Mouse (Mus musculus): Measurements from ENCODE around the gene Mtx3. TPM values are rescaled to one million over a fixed set of nuclear protein-coding genes. Genes with fewer than 3 reads are reported as not detected.
"Not testable (repeated sequence)": the region's sequence is repeated elsewhere in the genome, so short reads cannot be mapped to it uniquely, and the experiment has no call there.

Gene Mtx3
- total RNA-seq (2015; ENCODE audit: low replicate concordance): 1.1 TPM in 1 of 2 replicates, not detected in the other
- total RNA-seq (2017; ENCODE audit: low replicate concordance): 0.90 and 1.5 TPM in 2 replicates

DNA sequence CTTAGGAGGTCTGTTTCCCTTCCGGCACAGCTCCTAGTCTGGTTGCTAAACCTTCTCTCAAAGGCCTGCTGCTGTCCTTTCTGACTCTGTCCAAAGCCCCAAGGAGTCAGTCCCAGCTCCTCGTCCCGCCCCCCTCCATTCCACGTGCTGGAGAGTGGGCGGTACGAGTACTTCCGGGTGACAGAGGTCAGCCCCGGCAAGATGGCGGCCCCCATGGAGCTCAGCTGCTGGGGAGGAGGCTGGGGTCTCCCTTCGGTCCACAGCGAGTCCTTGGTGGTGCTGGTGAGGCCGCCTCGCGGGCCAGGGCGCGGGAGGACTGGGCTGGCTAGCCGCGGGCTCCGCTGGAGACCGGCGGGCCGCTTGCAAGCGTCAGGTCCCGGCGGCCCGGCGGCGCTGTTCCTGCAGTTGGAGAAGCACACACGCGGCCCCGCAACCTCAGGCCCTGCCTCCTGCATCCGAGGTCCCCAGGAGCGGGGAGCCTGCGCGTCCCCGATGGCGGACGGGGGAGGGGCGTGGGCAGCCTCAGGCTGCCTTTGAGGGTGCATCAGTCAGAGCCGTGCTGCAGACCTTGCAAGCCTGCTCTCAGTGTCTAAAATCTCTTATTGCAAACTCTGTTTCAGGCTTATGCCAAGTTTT lies at the start of gene Mtx3:
Gene Mtx3 (plus strand): TSS at position 175 of the 636 bp plus-strand sequence.
- ATAC-seq (replicated peaks; ENCODE audit: low FRiP score, poor library complexity, severe bottlenecking): peak; percentile 69

DNA sequence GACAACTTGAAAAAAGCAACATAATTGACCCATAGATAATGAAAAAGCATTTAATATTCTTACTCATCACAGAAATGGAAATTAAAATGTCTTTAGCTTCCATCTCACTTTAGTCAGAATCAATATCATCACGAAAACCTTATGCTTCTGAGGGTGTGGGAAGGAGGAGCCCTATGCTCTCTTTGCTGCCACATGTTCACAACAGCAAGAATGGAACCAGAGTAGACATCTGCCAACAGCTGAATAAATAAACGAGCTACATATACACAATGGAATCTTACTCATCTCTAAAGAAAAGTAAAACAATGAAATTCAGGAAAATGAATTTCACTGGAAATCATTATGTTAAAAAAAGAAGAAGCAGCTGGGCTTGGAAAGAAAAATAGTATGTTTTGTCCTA lies 45.7 kb upstream of the Mtx3 start:
- no peak for ATAC-seq (replicated peaks; ENCODE audit: low FRiP score, poor library complexity, severe bottlenecking)

DNA sequence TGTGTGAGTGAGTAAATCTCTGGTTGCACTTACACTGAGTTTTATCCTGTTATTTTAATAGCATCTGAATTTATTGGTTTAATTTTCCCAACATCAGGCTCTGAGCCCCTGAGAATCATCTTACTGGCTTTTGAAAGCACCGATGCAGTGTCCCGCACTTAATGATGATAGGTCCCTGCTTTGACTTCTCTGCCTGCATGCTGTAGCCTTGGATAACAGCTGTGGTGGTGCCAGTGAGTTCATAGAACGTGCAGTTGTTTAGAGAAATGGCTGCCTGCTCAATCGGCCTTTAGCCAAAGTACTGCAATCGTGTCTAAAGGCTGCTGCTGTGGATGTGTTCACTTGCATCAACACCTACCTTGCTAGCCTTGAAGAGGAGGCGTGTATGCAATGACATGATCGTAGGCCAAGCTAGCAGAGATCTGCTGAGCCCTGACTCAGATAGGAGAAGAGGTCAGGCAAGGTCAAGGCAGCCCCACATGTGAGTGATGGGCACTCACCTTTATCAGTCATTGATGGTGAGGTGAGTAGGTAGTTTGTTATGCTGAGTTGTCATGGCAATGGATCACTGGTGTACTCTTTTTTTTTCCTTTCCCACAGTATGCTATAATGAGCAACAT lies 45.1 kb upstream of the Mtx3 start:
- no peak for ATAC-seq (replicated peaks; ENCODE audit: low FRiP score, poor library complexity, severe bottlenecking)

DNA sequence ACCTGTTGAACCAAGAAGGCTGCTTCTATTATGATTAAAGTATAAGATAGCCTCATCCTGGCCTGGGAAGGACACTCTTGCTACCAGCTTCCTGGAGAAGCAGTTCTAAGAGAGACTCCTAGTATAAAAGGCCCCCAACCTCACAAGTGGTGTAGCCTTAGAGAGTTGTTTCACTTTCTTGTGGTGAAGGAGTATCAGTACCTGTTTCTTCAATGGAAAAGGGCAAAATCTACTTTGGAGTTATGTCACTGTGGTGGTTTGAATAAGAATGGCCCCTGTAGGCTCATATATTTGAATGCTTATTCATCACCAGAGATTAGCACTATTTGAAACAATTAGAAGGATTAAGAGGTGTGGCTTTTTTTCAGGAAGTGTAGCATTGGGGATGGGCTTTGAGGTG lies 37.8 kb upstream of the Mtx3 start:
- no peak for ATAC-seq (replicated peaks; ENCODE audit: low FRiP score, poor library complexity, severe bottlenecking)

DNA sequence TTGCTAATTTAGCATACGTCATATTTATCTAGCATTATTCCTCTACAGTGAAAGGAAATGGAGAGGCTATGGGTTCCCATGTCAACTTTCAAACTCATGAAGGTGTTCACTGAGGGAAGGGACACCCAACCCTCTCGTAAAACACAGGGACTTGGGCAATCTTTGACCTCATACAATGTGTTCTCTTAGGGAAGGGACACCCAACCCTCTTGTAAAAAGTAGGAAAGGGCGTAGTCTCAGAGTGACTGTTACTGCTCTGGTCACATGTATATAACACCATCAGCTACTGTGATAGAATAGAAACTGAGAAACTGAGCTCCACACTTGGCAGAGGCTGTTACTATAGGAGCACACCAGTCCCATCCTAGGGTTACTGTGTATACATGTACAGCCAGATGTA lies 36.7 kb upstream of the Mtx3 start:
- ATAC-seq (replicated peaks; ENCODE audit: low FRiP score, poor library complexity, severe bottlenecking): no peak

DNA sequence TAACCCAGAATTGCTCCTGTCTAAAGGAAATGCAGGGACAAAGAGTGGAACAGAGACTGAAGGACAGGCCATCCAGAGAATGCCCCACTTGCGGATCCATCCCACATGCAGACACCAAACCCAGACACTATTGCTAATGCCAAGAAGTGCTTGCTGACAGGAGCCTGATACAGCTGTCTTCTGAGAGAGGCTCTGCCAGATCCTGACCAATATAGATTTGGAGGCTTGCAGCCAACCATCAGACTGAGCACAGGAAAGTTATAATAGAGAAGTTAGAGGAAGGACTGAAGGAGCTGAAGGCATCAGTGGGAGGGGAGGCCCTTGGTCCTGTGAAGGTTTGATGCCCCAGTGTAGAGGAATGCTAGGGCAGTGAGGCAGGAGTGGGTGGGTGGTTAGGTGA lies 34.0 kb upstream of the Mtx3 start:
- ATAC-seq (replicated peaks; ENCODE audit: low FRiP score, poor library complexity, severe bottlenecking): not testable (repeated sequence)

DNA sequence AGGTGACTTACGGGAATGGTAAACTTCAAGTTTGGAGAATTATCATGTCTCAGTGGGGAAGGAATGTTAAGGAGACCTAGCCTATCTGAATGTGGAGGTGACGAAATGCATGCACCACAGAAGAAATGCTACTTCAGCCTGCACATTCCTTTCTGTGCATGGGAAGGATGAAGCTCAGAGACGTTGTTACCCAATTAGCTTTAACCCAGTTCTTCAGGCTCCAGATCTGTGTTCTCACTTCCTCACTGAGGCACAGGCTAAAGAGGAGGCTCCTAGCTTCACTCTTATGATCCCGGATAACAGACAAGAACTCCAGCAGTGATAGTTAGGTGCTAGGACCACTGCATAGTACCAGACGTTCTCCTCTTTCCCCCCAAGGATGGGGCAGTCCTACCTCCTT lies 28.2 kb upstream of the Mtx3 start:
- ATAC-seq (replicated peaks; ENCODE audit: low FRiP score, poor library complexity, severe bottlenecking): no peak

DNA sequence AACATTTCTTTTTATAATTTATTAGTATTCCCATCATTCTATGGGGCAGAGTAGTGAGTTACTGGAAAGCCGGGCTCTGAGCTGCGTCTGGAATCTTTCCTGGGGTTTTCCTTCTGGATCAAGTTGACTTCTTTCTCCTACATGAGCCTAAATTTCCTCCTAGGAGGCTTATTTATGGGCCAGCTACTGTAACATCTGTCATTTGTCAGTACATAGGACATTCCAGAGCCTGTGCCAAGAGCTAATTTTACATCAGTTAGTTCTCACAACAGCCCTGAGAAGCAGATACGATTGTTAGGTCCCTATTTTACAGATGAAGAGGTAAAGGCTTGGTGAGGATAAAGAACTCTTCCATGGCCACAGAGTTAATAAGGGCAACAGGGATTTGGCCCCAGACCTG lies 27.2 kb upstream of the Mtx3 start:
- ATAC-seq (replicated peaks; ENCODE audit: low FRiP score, poor library complexity, severe bottlenecking): no peak

DNA sequence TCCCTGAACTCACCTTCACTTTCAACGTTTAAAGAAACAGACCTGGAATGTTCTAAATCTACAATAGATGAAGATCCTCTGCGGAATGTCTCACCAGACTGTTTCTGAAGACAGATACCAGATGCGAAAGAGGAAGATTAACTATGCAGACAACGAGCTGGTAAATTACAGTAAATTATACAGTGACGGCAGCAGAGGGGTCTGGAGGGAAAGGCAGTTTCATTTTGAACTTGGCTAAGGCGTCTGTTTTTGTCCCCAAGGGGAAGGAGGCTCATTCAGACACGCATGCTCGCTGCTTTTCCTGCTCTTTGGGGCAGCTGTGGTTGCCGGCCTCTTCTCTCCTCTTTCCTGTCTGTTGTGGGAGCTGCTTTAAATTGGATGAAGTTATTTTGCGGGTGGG lies 15.7 kb upstream of the Mtx3 start:
- ATAC-seq (replicated peaks; ENCODE audit: low FRiP score, poor library complexity, severe bottlenecking): no peak

DNA sequence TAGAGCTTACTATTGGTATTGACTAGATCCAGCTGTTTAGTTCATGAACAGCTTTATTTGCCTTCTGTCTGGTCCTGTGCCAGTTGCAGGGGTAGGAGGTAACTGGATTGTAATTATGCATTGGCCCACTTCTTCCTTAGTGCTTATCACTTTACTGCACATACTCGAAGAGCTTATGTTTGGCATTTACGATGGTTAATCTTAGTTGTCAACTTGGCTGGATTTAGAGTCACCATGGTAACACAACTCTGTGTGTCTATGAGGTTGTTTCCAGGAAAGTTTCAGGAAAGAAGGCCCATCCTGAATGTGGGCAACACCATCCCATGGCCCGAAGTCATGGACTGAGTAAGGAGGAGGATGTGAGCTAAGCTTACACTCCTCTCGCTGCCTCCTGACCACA lies 11.4 kb upstream of the Mtx3 start:
- ATAC-seq (replicated peaks; ENCODE audit: low FRiP score, poor library complexity, severe bottlenecking): no peak

DNA sequence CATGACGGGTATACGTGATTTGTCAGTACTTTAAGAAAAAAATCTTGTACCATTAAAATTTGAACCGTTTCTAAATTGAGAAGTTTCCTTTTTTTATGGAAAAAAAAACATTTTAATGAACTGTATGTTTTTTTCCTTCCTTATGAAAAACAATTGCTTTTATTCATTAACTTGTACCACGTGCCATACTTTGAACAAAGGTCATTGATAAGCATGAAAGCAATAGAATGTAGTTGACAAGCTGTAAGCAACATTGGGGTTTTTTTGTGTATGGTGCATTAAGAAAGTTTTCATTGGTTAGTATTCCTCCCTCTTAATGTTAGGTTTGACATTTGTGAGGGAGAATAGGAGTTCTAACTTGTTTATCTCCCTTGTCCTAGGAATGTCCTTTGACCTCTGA lies 1.9 kb downstream of the Mtx3 start:
- ATAC-seq (replicated peaks; ENCODE audit: low FRiP score, poor library complexity, severe bottlenecking): no peak

DNA sequence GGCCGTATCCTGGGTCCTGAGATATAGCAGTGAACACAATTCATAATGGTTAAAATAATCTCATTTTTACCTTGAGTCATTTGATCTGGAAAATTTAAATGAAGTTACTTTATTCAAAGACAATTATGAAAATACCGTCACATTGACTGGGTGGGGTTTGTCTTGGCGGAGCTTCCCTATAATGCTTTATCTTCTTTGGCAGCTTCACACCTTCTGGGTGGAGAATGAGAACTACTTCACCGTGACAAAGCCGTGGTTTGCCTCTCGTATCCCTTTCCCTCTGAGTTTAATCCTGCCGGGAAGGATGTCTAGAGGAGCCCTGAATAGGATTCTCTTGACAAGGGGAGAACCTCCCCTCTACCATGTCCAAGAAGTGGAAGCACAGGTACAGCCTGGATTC lies 2.8 kb downstream of the Mtx3 start:
- ATAC-seq (replicated peaks; ENCODE audit: low FRiP score, poor library complexity, severe bottlenecking): no peak

DNA sequence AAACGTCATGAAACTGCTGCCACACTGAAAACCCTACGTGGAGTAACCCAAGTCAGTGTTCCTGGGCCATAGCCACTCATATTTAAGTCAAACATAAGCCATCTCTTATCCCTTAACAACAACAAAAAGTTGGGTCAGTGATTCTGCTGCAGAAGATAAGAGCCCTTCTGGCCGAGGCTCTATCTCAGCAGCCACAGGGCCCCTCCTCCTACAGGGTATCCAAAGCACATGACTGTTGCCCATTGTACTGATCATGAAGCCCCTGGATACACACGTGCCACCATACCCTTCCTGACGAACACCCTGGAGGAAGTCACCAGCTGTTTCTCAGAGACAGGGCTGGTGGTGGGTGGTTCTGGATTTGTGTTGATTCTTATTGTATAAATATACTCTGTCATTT lies 3.4 kb downstream of the Mtx3 start:
- no peak for ATAC-seq (replicated peaks; ENCODE audit: low FRiP score, poor library complexity, severe bottlenecking)

DNA sequence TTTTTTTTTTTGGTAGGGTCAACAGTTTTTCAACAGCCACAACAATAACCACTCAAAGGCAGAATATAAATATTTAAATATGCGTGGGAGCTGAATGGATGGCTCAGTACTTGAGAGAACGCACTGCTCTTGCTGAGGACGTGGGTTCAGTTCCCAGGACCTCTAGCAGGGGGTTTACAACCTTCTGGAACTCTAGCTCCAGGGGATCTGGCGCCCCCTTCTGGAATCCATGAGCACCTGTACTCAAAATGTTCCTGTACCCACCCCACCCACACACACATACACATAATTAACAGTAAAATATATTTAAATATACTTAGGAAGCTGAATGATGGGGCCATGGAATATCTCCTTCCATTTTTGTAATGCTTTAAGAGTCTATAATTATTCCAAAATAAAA lies 11.3 kb downstream of the Mtx3 start:
- ATAC-seq (replicated peaks; ENCODE audit: low FRiP score, poor library complexity, severe bottlenecking): no peak

DNA sequence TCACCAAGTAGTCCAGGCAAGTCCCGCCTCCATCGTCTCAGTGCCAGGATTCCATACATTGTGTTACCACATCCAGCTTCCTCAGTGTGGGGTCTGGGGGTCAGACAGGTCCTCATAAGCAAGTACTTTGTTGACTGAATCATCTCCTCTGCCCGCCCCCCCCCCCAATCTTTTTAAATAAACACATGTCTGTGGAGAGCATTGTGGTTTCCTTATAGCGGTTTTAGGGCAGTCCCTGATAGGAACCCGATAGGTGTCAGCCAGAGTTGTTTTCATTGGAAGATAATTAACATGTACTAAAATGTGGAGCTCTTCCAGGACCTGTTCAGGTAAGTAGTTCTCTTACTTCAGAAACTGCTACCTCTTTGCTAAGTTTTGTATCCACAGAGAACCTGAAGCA lies 14.2 kb downstream of the Mtx3 start:
- no peak for ATAC-seq (replicated peaks; ENCODE audit: low FRiP score, poor library complexity, severe bottlenecking)

DNA sequence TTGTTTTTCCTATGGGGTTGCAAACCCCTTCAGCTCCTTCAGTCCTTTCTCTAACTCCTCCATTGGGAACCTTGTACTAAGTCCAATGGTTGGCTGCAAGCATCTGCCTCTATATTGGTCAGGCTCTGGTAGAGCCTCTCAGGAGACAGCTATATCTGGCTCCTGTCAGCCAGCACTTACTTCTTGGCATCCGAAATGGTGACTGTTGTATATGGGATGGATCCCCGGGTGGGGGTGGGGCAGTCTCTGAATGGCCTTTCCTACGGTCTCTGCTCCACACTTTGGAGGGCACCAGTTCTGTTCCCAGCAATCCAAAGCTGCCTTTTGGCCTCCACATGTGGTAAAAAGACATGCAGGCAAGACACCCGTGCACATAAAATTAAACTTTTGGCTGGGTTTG lies 15.4 kb downstream of the Mtx3 start:
- no peak for ATAC-seq (replicated peaks; ENCODE audit: low FRiP score, poor library complexity, severe bottlenecking)

DNA sequence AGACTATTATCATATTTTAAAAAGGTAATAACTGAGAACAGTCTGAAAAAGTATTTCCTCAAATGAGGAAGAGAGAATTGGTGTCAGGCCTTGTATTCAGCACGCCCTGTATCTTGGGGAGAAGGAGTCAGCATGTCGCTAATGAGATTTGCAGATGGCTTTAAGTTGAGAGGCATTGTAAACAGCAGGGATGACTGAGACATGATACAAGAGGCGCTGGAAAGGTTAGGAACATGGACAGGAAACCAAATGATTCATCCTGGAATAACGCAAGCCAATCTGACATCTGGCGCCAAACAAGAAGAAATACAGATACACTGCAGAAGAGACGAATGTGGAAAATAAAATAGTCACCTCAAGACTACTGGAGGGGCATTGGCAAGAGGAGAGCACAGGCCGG lies 20.8 kb downstream of the Mtx3 start:
- no peak for ATAC-seq (replicated peaks; ENCODE audit: low FRiP score, poor library complexity, severe bottlenecking)

DNA sequence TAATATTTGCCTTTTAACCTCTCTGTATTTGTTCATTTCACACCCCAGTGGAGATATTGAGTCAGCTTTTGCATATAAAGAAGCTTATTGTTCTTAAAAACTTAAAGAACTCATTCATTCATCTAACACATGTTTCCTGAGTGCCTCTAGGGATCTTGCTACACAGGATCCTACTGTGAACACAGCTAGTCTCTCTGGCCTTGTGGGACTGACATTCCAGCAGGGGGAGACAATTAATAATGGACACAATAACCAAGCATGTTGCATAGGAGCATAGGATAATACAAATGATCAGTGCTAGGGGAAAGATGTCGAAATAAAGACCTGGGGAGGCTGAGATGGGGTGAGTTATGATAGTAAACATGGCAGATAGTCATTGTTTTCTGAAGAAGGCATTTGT lies 22.1 kb downstream of the Mtx3 start:
- no peak for ATAC-seq (replicated peaks; ENCODE audit: low FRiP score, poor library complexity, severe bottlenecking)

DNA sequence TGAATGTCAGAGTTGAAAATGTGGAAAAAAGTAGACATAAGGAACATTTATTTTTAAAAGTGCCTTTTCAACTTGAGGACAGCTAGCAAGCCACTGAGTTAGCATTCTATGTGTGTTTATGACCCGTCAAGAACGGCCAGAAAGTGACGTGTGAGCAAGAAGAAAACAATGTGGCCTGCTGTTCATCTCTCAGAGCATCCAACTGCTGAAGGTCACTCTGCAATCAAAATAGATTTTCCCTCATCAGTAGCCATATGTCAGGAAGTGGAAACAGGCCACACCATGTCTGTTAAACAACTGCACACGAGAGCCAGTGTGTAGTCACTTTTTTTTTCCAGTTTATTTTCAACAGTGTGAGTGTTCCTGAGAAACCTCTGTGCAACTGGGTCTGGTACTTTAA lies 35.0 kb downstream of the Mtx3 start:
- no peak for ATAC-seq (replicated peaks; ENCODE audit: low FRiP score, poor library complexity, severe bottlenecking)

DNA sequence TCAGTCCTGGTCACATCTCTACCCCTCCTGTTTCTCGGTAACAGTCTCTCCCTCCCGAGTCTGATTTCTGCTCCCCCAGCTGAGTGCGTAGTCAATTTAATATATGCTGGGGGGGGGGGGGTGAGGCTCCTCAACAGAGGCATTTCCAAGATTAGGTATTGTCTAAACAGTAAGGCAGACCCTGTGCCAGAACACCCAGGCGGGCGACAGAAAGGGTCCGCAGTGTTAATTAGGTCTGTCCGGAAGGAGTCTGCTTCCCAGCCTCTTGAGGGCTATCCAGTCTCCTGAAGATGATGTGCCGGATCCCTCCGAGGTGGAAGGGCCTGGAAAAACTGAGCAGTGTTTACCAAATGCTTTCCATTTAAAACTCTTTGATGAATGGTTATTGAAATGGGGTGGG lies 35.4 kb downstream of the Mtx3 start:
- ATAC-seq (replicated peaks; ENCODE audit: low FRiP score, poor library complexity, severe bottlenecking): no peak

DNA sequence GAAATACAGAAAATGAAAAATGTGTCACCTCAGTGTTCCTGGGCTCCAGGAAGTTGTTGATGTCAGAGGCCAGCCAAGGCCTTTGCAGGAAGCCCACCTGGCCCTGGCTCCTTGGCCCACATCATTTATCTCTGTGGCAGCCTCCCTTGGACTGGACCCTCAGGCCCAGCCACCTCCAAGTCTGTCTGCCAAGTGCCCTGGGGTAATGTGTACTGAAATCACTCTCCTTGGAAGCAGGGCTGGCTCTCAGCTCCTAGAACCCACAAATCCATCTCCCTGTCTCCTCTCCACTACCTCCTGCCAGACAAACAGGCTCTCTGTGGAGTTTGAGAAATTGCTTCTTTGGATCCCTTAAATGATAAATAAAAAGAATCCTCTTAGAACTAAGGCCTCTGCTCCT lies 36.0 kb downstream of the Mtx3 start:
- no peak for ATAC-seq (replicated peaks; ENCODE audit: low FRiP score, poor library complexity, severe bottlenecking)

All from erythroid progenitor cell, adult 5-6 weeks (primary cell).